Mouse (Mus musculus): ENCODE measurements around the gene Crlf1.

Crlf1 gene

DNA sequence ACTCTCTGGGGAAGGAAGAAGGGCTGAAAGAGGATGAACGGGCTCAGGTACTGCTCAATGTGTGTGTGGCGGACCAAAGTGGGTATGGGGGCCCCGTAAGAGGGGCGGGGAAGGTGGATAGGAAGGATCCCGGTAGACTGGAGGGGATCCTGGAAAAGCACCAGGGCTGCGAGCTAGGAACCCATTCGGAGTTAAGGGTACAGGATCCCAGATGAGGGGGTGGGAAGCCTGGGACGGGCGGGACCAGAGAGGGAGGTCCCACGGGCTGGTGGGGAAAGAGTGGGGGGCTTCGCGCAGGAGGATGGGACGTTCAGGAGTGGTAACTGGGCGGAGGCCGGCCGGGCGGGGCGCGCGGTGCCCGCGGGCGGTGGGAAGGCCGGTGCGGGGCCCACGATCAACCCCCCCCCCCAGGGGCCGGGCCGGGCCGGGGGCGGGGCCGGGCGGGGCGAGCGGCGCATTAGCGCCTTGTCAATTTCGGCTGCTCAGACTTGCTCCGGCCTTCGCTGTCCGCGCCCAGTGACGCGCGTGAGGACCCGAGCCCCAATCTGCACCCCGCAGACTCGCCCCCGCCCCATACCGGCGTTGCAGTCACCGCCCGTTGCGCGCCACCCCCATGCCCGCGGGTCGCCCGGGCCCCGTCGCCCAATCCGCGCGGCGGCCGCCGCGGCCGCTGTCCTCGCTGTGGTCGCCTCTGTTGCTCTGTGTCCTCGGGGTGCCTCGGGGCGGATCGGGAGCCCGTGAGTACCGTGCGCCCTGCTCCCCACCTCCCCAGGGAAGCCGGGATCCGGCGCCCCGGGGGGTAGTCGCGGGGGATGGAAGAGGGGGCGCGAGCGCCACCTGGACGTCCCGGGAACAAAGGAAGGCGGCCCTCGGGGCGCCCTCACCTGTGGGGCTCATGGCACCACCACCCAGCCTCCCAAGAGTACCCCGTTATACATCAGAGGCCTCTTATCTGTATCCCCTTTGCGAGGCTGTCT lies at the start of gene Crlf1:
Gene Crlf1, plus strand, starts transcription at position 495 of the 977 bp plus-strand sequence.
- no peak for DNase-seq (ENCODE audit: low read depth, low spot score)

DNA sequence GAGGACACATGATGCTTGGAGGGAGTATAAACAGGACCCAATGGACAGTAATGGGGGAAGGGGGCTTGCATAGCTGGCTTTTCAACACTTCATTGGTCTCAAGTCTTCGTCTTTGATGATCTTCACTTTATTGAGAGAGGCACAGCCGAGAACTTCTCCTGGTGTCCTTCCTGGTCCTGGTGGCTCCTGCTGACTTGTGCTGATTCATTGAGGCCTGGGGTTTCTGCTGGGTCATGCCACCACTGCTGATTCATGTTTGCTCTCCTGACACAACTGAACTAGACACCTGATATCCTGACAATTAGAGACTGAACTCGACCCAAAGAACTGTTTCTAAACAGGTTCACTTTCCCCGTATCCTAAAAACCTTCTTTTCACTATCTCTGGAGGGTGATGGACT lies 49.6 kb upstream of the Crlf1 start:
- DNase-seq (ENCODE audit: low read depth, low spot score), result no peak

DNA sequence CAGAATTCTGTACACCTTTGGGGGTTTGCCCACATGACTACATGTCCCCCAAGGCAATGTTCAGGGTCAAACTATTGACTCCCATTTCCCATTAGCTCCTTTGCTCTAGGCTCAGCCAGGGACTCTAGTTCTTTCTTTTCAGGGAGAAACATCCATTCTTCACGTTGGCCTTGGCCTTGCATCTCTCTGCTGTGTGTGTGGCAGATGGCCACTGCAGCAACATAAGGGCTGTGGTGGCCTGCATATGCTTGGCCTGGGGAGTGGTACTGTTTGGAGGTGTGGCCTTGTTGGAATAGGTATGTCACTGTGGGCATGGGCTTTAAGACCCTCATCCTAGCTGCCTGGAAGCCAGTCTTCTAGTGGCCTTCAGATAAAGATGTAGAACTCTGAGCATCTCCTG lies 47.0 kb upstream of the Crlf1 start:
- no peak for DNase-seq (ENCODE audit: low read depth, low spot score)

DNA sequence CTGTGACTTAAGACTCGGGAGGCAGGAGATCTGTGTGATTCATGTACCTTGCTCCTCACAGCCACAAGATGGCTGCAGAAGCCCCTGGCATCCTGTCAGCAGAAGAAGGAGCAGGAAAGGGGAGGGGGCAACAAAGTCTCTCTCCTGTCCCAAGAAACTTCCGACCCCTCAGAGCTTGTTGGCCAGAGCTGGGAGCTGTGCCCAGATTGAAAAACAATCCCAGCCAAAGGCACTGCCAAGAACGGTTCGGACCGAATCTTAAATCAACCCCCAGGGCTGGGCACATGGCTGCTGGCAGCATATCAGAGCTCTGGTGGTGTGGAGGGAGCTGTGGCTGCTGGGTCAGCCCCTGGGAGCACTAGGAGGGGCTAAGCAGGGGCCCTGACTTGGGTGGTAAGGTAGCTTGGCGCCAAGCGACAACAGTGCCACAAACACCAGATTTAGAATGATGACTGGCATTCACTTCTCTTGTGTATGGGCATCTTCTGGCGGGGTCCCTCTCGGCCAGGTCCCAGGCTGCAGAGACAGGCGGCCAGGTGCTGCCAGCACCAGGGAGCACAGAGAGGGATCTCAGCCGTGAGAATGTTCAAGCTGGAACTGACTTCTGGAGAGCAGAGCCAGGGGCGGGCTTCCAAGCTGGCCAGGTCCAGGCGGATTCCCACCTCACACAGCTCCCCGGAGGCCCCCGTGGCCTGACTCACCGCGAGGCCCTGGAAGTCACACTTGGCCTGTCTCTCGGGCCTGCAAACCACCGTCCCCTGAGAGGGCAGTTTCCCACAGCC lies 45.1 kb upstream of the Crlf1 start:
- DNase-seq (ENCODE audit: low read depth, low spot score), result no peak

DNA sequence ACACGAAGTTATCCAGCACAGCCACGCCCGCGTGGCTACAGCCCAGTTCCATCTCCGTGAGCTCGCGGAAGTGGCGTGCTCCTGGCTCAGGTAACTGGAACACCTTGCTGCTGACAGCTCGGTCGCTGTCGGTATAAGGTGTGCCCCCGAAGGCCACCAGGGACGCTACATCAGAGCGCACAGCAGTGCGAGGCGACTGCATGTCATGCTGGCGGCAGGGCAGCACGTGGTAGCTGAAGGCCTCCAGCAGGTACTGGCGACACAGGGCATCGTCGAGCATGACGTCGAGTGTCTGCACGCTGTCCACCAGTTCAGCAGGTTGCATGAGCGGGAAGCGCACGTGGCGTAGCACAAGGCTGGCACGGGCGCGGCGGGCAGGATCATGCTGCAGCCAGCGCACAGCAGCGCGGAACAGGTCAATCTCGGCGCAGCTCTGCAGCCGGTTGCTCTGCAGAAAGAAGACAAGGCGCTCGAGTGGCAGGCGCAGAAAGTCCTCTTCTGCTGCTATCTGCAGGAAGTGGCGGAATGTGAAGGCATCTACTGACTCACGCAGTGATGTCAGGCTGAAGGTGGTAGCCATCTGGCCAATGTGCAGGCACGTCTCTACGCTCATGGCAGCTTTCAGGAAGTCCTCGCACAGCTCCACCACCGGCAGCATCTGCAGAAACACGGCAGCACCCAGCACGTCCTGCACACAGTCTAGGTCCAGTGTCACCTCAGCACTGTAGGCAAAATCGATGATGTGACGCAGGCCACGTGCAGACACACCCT lies 40.6 kb upstream of the Crlf1 start:
- no peak for DNase-seq (ENCODE audit: low read depth, low spot score)

DNA sequence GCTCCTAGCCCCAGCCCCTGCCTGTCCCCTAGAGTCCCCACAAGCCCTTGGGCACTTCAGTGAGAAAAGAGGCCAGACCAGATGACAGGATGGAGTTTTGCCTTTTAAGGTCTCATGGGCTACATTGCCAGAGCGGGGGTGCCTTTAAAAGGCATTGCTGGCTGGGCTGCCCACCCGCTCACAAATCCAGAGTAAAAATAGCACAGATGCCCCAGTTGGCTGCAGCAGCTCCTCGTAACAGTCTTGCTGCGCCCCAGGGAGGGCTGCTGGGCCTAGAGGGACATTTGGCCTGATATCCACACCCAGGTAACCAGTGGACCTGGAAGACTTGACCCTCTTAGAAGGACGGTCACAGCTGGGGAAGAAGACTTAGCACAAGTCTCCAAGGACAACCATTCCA lies 39.1 kb upstream of the Crlf1 start:
- no peak for DNase-seq (ENCODE audit: low read depth, low spot score)

DNA sequence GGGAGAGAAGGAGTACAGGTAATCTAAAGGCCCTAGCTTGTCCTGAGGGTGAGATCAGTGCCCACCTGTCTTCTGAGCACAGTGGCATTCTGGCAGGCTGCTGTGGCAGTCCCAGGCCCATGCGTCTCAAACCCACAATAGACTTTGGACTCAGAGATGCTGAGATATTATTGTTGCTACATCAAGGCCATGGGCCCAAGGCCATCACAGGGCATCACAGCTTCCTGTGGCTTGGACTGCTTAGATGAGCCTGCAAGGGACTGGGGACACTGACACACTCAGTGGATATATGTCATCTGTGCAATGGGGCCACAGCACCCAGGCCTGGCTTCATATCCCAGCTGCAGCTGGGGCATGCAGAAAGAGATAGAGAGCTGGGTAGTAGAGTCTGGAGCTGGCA lies 36.0 kb upstream of the Crlf1 start:
- DNase-seq (ENCODE audit: low read depth, low spot score), result no peak

DNA sequence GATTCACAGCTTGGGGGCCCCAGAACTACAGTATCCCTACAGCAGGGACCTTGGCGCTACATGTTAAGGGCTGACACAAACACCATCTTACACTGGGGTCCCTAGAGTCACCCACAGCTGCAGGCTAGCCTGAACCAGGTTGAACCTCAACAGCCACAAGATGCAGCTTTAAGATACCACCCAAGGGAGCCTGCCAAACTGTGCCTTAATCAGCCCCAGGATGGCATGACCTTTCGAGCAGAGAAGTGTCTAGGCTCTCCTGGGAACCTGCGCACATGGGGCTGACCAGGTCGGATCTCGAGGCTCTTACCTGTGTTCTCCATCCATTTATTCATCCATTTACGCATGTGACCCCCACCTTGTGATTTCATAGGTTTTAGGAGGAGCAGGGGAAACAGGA lies 35.1 kb upstream of the Crlf1 start:
- DNase-seq (ENCODE audit: low read depth, low spot score), result no peak

DNA sequence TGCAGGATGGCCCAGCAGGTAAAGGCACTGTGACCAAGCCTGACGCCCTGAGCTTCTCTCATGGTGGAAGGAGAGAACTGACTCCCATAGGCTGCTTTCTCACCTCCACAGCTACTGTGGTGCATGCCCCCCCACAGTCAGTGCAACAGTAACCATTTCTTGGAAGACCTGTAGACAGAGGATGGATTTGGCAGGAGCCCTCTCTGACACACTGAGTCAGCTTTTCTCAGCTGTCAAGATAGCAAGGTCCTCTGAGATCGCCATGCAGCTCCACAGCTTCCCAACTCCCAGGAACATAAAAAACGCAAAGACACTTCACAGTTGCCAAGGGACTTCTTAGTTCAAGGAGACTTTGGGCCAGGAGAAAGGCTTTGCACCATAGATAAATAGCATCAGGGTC lies 34.5 kb upstream of the Crlf1 start:
- no peak for DNase-seq (ENCODE audit: low read depth, low spot score)

DNA sequence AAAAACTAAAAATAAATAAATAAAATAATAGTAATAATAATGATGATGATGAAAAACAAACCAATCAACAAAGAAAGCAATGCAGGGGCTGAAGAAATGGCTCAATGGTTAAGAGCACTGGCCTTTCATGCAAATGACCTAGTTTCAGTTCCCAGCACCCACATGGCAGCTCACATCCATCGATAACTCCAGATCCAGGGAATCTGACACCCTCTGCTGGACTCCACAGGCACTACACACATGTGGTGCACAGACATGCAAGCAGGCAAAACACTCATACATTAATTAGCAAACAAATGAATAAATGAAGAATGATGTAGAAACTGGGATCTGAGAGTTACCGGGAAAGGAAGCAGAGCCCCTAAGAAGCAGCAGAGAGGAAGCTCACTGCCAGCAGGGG lies 33.3 kb upstream of the Crlf1 start:
- no peak for DNase-seq (ENCODE audit: low read depth, low spot score)

DNA sequence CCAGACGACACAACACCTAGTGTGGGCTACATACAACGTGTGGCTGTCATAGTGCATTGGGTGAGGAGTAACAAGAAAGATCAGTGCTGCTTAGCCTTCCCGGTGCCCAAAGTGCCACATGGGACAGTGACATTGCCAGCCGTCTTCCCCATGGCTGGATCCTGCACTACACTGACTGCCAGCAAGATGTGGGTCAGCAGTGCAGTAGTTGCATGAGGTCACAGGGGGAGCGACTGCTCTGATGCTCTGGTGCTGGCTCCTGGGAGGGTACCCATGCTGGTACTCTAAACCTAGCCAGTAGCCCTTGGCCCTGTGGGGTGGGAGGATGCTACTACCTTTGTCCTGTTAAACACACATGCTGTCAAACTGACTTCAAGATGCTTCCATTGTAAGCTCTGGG lies 32.8 kb upstream of the Crlf1 start:
- DNase-seq (ENCODE audit: low read depth, low spot score), result no peak

DNA sequence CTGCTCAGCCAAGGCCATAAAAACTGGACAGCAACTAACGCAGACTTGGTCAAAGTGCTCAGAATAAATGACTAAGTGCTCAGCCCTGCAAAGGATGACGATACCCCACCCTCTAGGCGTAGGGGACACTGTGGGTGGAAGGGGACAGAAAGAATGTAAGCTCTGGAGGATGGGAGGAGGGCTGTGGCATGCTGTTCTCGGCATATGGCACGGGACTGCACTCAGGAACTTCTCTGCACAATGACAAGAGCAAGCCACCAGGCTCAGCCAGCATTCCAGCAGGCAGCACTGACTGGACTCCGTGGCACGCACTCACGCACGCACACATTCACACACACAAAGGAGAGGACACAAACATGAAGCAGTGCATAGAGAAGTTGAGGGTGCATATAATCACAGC lies 32.4 kb upstream of the Crlf1 start:
- DNase-seq (ENCODE audit: low read depth, low spot score), result no peak

DNA sequence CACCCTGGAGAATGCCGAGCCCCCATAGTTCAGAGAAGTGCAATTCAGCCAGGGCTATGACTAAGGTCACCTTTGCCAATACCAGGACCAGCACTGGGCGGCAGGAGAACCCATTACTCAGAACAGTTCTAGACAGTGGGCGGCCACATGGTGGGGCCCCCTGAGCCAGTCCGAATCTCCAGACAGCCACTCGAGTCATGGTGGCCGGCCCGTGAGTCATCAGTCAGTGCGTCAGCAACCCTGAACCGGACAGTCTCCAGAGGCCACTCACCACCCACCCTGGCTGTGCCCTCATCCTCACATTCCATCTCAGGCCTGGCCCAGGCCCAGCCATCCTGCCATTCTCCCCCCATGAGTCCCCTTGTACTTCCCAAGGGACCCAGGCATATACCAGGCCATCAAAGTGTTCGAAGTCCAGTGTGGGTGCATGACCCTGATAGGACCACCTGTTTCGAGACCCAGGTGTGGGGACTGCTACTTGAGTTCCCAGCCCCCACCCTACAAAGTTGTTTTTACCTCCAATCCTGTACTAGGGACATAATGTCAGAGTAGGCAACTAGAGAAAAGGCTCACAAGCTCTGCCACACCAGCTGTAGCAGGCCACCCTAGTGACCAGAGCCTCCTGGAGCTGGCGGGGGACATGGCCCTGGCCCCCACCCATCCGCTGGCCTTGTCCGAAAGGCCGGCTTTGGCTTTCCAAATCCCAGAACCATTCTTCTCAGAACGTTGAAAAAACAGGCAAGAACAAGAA lies 31.0 kb upstream of the Crlf1 start:
- no peak for DNase-seq (ENCODE audit: low read depth, low spot score)

DNA sequence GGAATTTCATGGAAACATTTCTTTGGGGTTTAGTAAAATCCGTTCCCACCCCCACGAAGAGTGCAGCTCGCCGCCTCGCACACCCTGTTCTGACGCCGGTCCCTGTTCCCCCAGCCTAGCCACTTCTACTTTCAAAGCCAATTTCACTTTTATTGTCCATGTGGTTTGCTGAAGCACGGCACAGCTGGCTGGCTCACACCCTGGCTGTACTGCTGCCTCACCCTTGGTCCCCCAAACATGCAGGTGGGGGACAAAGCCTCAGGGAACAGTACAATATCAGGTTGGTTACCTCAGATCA lies 30.5 kb upstream of the Crlf1 start:
- no peak for DNase-seq (ENCODE audit: low read depth, low spot score)

DNA sequence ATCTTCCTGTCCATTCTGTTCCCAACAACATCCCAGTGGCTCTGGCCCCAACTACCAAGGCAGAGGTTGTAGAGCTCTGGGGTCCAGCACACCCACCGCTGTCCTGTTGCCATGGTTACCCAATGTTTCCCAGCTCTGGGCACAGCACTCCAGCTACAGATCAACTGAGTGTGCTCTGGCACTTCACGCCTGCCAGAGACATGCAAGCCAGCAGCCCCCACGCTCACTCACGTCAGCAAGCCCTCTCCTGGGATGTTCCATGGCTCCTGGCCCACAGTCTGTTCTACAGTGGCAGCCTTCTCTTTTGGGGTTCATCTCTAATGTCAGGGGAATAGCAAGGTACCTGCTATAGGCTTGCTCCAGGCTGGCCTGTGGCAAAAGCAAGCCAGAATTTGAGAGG lies 29.7 kb upstream of the Crlf1 start:
- no peak for DNase-seq (ENCODE audit: low read depth, low spot score)

DNA sequence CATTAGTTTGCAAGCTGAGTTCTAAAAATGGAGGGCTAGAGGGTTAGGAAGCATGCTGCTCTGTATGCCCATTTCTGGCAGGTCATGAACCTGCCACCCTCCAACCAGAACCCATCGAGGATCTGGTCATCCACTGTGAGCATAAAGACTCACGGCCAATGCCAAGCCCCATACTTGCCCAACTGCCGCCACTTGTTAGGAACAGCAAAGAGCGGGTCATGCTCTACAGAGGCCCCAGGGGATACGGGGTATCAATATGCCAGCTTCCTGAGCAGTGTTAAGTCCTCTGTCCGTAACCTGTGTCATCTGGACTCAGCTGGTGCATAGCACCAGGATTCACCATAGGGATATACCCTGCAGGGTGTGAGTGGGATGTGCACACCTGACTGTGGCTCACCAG lies 28.8 kb upstream of the Crlf1 start:
- DNase-seq (ENCODE audit: low read depth, low spot score), result no peak

DNA sequence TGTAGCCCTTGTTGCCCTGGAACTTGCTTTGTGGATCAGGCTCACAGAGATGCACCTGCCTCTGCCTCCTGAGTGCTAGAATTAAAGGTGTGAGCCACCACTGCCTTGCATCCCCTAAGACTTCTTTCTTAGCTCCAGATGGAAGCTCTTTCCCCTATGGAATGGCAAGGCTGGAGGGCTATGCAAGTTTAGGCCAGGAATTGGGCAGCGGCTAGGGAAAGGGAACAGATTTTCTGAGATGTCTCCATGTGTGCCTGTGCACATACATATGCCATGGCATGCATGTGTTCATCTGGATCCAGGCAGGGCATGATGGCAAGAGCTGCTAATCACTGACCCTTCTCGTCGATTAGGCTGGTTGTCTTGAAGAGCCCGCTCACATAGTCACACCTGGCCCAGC lies 27.3 kb upstream of the Crlf1 start:
- no peak for DNase-seq (ENCODE audit: low read depth, low spot score)

DNA sequence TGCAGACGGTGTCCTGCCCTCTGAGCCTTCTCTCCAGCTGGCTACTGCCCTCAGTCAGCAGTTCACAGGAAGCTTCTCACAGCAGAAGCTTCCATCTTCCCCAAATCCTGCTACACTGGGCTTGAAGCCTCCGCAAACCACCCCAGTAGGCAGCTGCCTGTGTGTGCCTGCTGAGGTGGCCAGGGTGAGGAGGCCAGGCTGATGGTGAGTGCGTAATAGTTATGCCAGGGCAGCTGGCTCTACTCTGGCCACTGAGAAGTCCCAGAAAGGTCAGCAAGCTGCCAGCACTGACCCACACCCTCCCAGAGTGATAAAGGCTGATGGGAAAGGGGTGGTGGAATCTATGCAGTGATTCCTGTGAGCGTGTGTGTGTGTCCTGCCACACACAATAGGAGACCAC lies 26.7 kb upstream of the Crlf1 start:
- DNase-seq (ENCODE audit: low read depth, low spot score), result no peak

DNA sequence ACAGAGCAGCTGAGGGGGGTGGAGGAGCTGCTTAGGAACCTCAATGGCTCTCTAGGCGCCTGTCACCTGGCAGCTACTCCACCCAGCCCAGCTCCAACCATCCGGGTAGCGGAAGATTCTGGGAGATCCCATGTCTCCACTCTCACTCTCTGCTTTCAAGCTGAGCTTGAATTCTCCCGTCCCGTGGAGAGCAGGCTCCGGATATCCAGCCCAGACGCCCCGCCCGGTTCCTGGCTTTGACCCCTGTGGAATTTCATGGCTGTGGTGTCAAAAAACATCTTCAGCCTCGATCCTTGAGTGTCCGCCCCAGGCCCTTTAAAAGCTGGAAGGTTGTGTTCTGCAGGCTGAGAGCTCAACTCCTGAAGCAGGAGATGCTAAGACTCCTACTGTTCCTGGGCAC lies 26.2 kb upstream of the Crlf1 start:
- no peak for DNase-seq (ENCODE audit: low read depth, low spot score)

DNA sequence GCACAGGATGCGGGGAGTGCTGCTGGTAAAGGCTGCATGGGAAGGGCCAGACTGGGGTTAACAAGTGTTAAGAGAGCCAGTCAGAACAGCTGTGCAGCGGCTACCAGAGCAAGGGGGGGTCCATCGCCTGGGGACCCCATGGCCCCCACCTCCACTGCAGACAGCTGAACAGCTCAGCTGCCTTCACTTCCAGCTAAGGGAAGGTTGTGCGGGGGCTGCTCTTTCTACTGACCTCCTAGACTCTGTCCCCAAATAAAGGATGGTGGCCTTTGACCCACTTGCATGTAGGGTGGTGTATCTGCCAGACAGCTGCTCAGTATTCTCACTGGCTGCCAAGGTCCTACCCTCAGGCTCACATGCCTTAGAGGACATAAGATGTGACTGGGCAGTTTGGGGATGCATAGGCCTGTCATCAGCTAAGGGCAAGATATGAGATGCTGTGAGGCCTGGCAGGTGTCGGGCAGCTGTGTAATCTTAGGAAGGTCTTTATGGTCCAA lies 25.7 kb upstream of the Crlf1 start:
- no peak for DNase-seq (ENCODE audit: low read depth, low spot score)

DNA sequence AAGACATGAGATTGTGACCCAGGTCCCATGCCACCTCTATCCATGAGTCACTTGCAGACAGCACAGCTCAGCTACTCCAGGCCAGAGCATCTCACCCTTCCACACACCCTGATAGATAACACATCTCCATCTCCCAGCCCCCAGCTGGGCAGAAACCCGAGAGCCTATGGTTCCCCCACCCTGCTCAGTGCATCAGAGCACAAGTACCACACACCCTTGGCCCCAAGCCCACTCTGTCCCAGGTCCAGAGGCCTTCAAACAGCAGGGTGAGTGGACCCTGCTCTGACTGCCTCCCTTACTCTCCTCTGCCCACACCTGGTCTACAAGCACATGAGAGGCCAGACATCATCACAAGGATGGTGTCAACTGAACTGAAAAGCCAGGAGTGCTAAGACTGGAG lies 25.1 kb upstream of the Crlf1 start:
- no peak for DNase-seq (ENCODE audit: low read depth, low spot score)

Measured in CD4-positive, CD25-positive, alpha-beta regulatory T cell, adult 2 months (primary cell).